Mouse (Mus musculus): ENCODE measurements around the gene Slc35e3.

Slc35e3 gene

GRCm38 (mm10) chr10:117777103-117777470 is 30.9 kb upstream of the Slc35e3 start:
- in situ Hi-C loops (cut with MboI; ENCODE audit: unreplicated experiment in 2 of 2), result no loop called here

- in situ Hi-C loops (cut with MboI; ENCODE audit: unreplicated experiment in 2 of 2), result no loop called here
Measured at GRCm38 (mm10) chr10:117776281-117777102, 30.3 kb upstream of the Slc35e3 start.

GRCm38 (mm10) chr10:117775401-117776144 is 29.4 kb upstream of the Slc35e3 start:
- in situ Hi-C loops (cut with MboI; ENCODE audit: unreplicated experiment in 2 of 2), result no loop called here

GRCm38 (mm10) chr10:117774817-117775120 is 28.6 kb upstream of the Slc35e3 start:
- in situ Hi-C loops (cut with MboI; ENCODE audit: unreplicated experiment in 2 of 2), result no loop called here

- in situ Hi-C loops (cut with MboI; ENCODE audit: unreplicated experiment in 2 of 2), result no loop called here
Measured at GRCm38 (mm10) chr10:117774011-117774816, 28.0 kb upstream of the Slc35e3 start.

GRCm38 (mm10) chr10:117773106-117773720 is 27.0 kb upstream of the Slc35e3 start:
- in situ Hi-C loops (cut with MboI; ENCODE audit: unreplicated experiment in 2 of 2), result no loop called here

GRCm38 (mm10) chr10:117772364-117773105 is 26.4 kb upstream of the Slc35e3 start:
- in situ Hi-C loops (cut with MboI; ENCODE audit: unreplicated experiment in 2 of 2), result no loop called here

- in situ Hi-C loops (cut with MboI; ENCODE audit: unreplicated experiment in 2 of 2), result no loop called here
Measured at GRCm38 (mm10) chr10:117771131-117771510, 25.0 kb upstream of the Slc35e3 start.

- in situ Hi-C loops (cut with MboI; ENCODE audit: unreplicated experiment in 2 of 2), result no loop called here
Measured at GRCm38 (mm10) chr10:117770286-117771130, 24.3 kb upstream of the Slc35e3 start.

GRCm38 (mm10) chr10:117769541-117770285 is 23.5 kb upstream of the Slc35e3 start:
- in situ Hi-C loops (cut with MboI; ENCODE audit: unreplicated experiment in 2 of 2), result no loop called here

- in situ Hi-C loops (cut with MboI; ENCODE audit: unreplicated experiment in 2 of 2), result no loop called here
Measured at GRCm38 (mm10) chr10:117768141-117768440, 21.9 kb upstream of the Slc35e3 start.

- in situ Hi-C loops (cut with MboI; ENCODE audit: unreplicated experiment in 2 of 2), result no loop called here
Measured at GRCm38 (mm10) chr10:117767286-117768140, 21.3 kb upstream of the Slc35e3 start.

- in situ Hi-C loops (cut with MboI; ENCODE audit: unreplicated experiment in 2 of 2), result no loop called here
Measured at GRCm38 (mm10) chr10:117766896-117767160, 20.7 kb upstream of the Slc35e3 start.

GRCm38 (mm10) chr10:117766111-117766895 is 20.1 kb upstream of the Slc35e3 start:
- in situ Hi-C loops (cut with MboI; ENCODE audit: unreplicated experiment in 2 of 2), result no loop called here

GRCm38 (mm10) chr10:117765116-117765894 is 19.1 kb upstream of the Slc35e3 start:
- in situ Hi-C loops (cut with MboI; ENCODE audit: unreplicated experiment in 2 of 2), result no loop called here

- in situ Hi-C loops (cut with MboI; ENCODE audit: unreplicated experiment in 2 of 2), result no loop called here
Measured at GRCm38 (mm10) chr10:117764598-117764997, 18.4 kb upstream of the Slc35e3 start.
